Comparison of ENCODE assay signal across 22 mouse cellular contexts in genomic region chrX:143884953-143885352, GRCm38 (mm10). TPM values are rescaled to one million over a fixed set of nuclear protein-coding genes. Genes with fewer than 3 reads are reported as not detected.
A peak's percentile ranks its signal among the peaks of the same experiment; 100 is the strongest.
DNase-seq lines count a peak whose midpoint lies in the region; ATAC-seq and TF ChIP-seq lines count a peak whose summit lies in the region.
"Had no signal": no experiment of that assay in that cellular context is flagged by ENCODE, and none has a peak within 500 bp of the region (broad histone marks: within the 10 kb centered on the region; RNA-seq: fewer than 3 reads in every experiment).

No protein-coding gene starts in this region.

- no peaks in the 10 kb centered on the region for H3K36me3 ChIP-seq in heart, embryonic 14.5 days (ENCODE audit: control insufficient read depth, insufficient read depth, low read length)
- H3K36me3 ChIP-seq in kidney, embryonic 15.5 days: no peaks in the 10 kb centered on the region
- no peaks in the 10 kb centered on the region for H3K36me3 ChIP-seq in midbrain, postnatal 0 days (ENCODE audit: insufficient read depth, low read length)
- 0 out of 2 replicates have a peak, but pooled peaks cover 2% of the 10 kb centered on the region for H3K36me3 ChIP-seq in midbrain, embryonic 13.5 days
- H3K36me3 ChIP-seq: embryonic facial prominence, embryonic 13.5 days; forebrain, embryonic 10.5 days; G1E; intestine, embryonic 15.5 days; neural tube, embryonic 13.5 days; stomach, embryonic 15.5 days had no signal

- H3K27me3 ChIP-seq in heart, embryonic 14.5 days (ENCODE audit: control insufficient read depth, insufficient read depth, low read length): no peaks in the 10 kb centered on the region
- H3K27me3 ChIP-seq in kidney, embryonic 15.5 days: peaks cover 37% of the 10 kb centered on the region
- no peaks in the 10 kb centered on the region for H3K27me3 ChIP-seq in midbrain, postnatal 0 days (ENCODE audit: insufficient read depth, low read length)
- H3K27me3 ChIP-seq in midbrain, embryonic 13.5 days: peaks cover 5% of the 10 kb centered on the region; the same call in 1 of the 2 replicates
- H3K27me3 ChIP-seq: intestine, embryonic 15.5 days; neural tube, embryonic 13.5 days; stomach, embryonic 15.5 days had no signal

- 0 out of 2 replicates have a peak, but pooled peaks have one; percentile 56 for ATAC-seq in heart, embryonic 14.5 days (ENCODE audit: insufficient number of reproducible peaks, insufficient read depth, low FRiP score, low read depth)
- peak; percentile 59 for ATAC-seq in kidney, embryonic 15.5 days (replicated peaks; ENCODE audit: low FRiP score)
- ATAC-seq in midbrain, postnatal 0 days (ENCODE audit: low FRiP score): no peak
- ATAC-seq in midbrain, embryonic 13.5 days: no peak
- ATAC-seq: CD4-positive, CD25-positive, alpha-beta regulatory T cell, adult 4 months; intestine, embryonic 15.5 days had no signal

- H3K27ac ChIP-seq in heart, embryonic 14.5 days (replicated peaks in 1 of 2; ENCODE audit: control insufficient read depth in 1 of 2, insufficient read depth in 1 of 2, low read depth in 2 of 2, low read length in 2 of 2): peak overlapping the region in 1 of 2 experiments; percentile 37; a peak in 2 of 4 replicates
- H3K27ac ChIP-seq in kidney, embryonic 15.5 days: 0 out of 2 replicates have a peak overlapping the region, but pooled peaks have one; percentile 41
- 0 out of 2 replicates have a peak overlapping the region, but pooled peaks have one; percentile 32 for H3K27ac ChIP-seq in midbrain, postnatal 0 days (ENCODE audit: low read depth, low read length)
- no peak overlapping the region for H3K27ac ChIP-seq in midbrain, embryonic 13.5 days
- H3K27ac ChIP-seq: embryonic facial prominence, embryonic 13.5 days; forebrain, embryonic 10.5 days; intestine, embryonic 15.5 days; liver, embryonic 14.5 days; neural tube, embryonic 13.5 days; stomach, embryonic 15.5 days had no signal

- peak; percentile 24 to 35 for DNase-seq in cerebellum, postnatal 10 days
- no peak for DNase-seq in cerebellum, postnatal 25 days
- no peak for DNase-seq in heart, adult 8-10 months (ENCODE audit: low spot score)
- no peak for DNase-seq in kidney, postnatal 14 days
- DNase-seq in midbrain, postnatal 0 days (ENCODE audit: low spot score): peak; percentile 27
- DNase-seq: gastrocnemius, postnatal 25 days; right cerebral cortex, postnatal 14 days; thymus, adult 2 months had no signal

- H3K4me3 ChIP-seq in heart, embryonic 14.5 days (ENCODE audit: control insufficient read depth in 1 of 2, insufficient read depth in 1 of 2, low read depth in 1 of 2, low read length in 2 of 2): no peak overlapping the region
- no peak overlapping the region for H3K4me3 ChIP-seq in kidney, embryonic 15.5 days (replicated peaks)
- H3K4me3 ChIP-seq in midbrain, postnatal 0 days (ENCODE audit: low read depth, low read length): no peak overlapping the region
- H3K4me3 ChIP-seq in midbrain, embryonic 13.5 days (replicated peaks): no peak overlapping the region
- H3K4me3 ChIP-seq: embryonic facial prominence, embryonic 13.5 days; forebrain, embryonic 10.5 days; intestine, embryonic 15.5 days; neural tube, embryonic 13.5 days; stomach, embryonic 15.5 days had no signal

- H3K4me2 ChIP-seq in heart, embryonic 14.5 days (ENCODE audit: low read length): no peak overlapping the region
- H3K4me2 ChIP-seq in kidney, embryonic 15.5 days: no peak overlapping the region
- H3K4me2 ChIP-seq in midbrain, postnatal 0 days (ENCODE audit: low read depth, low read length, poor library complexity, severe bottlenecking): no peak overlapping the region
- H3K4me2 ChIP-seq in midbrain, embryonic 13.5 days (replicated peaks): no peak overlapping the region
- H3K4me2 ChIP-seq: embryonic facial prominence, embryonic 13.5 days; intestine, embryonic 15.5 days; neural tube, embryonic 13.5 days; stomach, embryonic 15.5 days had no signal

- H3K4me1 ChIP-seq in heart, embryonic 14.5 days (ENCODE audit: control insufficient read depth in 2 of 2, insufficient read depth in 2 of 2, low read length in 2 of 2): 0 out of 4 replicates have a peak, but pooled peaks cover 0 to 3% of the 10 kb centered on the region in 2 experiments
- H3K4me1 ChIP-seq in kidney, embryonic 15.5 days: peaks cover 3% of the 10 kb centered on the region; the same call in 1 of the 2 replicates
- H3K4me1 ChIP-seq in midbrain, postnatal 0 days (ENCODE audit: insufficient read depth, low read length): no peaks in the 10 kb centered on the region
- peaks cover 13% of the 10 kb centered on the region; the same call in 1 of the 2 replicates for H3K4me1 ChIP-seq in midbrain, embryonic 13.5 days (replicated peaks)
- H3K4me1 ChIP-seq: embryonic facial prominence, embryonic 13.5 days; forebrain, embryonic 10.5 days; intestine, embryonic 15.5 days; stomach, embryonic 15.5 days had no signal

- WGBS in heart, embryonic 14.5 days: 21% methylated on average over 3 of the region's 3 CpGs
- WGBS in kidney, embryonic 15.5 days: 15% methylated on average over 3 of the region's 3 CpGs
- WGBS in midbrain, postnatal 0 days: 29% methylated on average over 3 of the region's 3 CpGs
- WGBS in midbrain, embryonic 13.5 days: 39% methylated on average over 3 of the region's 3 CpGs

- no peak for TF ChIP-seq CTCF in midbrain, postnatal 0 days (IDR thresholded peaks at IDR 0.05)

- no peak overlapping the region for H3K9ac ChIP-seq in heart, embryonic 14.5 days (ENCODE audit: low read length)
- no peak overlapping the region for H3K9ac ChIP-seq in kidney, embryonic 15.5 days
- H3K9ac ChIP-seq in midbrain, postnatal 0 days (replicated peaks; ENCODE audit: low read length, poor library complexity, severe bottlenecking): no peak overlapping the region
- H3K9ac ChIP-seq in midbrain, embryonic 13.5 days (replicated peaks): no peak overlapping the region
- H3K9ac ChIP-seq: embryonic facial prominence, embryonic 13.5 days; intestine, embryonic 15.5 days; liver, embryonic 14.5 days; neural tube, embryonic 13.5 days; stomach, embryonic 15.5 days had no signal

- H3K9me3 ChIP-seq in heart, embryonic 14.5 days (ENCODE audit: control insufficient read depth, low read length): no peaks in the 10 kb centered on the region
- no peaks in the 10 kb centered on the region for H3K9me3 ChIP-seq in kidney, embryonic 15.5 days (replicated peaks)
- no peaks in the 10 kb centered on the region for H3K9me3 ChIP-seq in midbrain, postnatal 0 days (ENCODE audit: low read length)
- H3K9me3 ChIP-seq in midbrain, embryonic 13.5 days: no peaks in the 10 kb centered on the region
- H3K9me3 ChIP-seq: embryonic facial prominence, embryonic 13.5 days; forebrain, embryonic 10.5 days; G1E; intestine, embryonic 15.5 days; neural tube, embryonic 13.5 days; stomach, embryonic 15.5 days had no signal

RNA-seq across cellular contexts. Expression of gene Dcx, which starts 48.2 kb away (rescaled TPM):
- polyA plus RNA-seq in heart, embryonic 14.5 days (2014; fragmentation: Nextera tagmentation; extraction: Ambion mirVana): 0.18 and 0.47 TPM in 2 replicates
- total RNA-seq in heart, adult 8-10 months (2022): not detected
- 4.9 and 6.0 TPM in 2 replicates for polyA plus RNA-seq in kidney, embryonic 15.5 days (2015; fragmentation: Nextera tagmentation; extraction: Ambion mirVana)
- total RNA-seq in midbrain, postnatal 0 days (2014; rRNA removed): 245 and 363 TPM in 2 replicates
- 112 and 134 TPM in 2 replicates for polyA plus RNA-seq in midbrain, postnatal 0 days (2015; fragmentation: Nextera tagmentation; extraction: Ambion mirVana)
- 262 and 264 TPM in 2 replicates for polyA plus RNA-seq in midbrain, embryonic 13.5 days (2015; fragmentation: Nextera tagmentation; extraction: Ambion mirVana)
- total RNA-seq: heart, postnatal 10 days; megakaryocyte-erythroid progenitor cell, adult 5-6 weeks had no signal
- polyA plus RNA-seq: CD4-positive, CD25-positive, alpha-beta regulatory T cell, adult 4 months; spleen, adult 2 months had no signal

RNA-seq across cellular contexts. Expression of gene Capn6, which starts 57.7 kb away (rescaled TPM):
- polyA plus RNA-seq in heart, embryonic 14.5 days (2014; fragmentation: Nextera tagmentation; extraction: Ambion mirVana): 148 and 158 TPM in 2 replicates
- total RNA-seq in heart, adult 8-10 months (2022): under 1 TPM; 0.22 to 0.75 (median 0.46) TPM
- polyA plus RNA-seq in kidney, embryonic 15.5 days (2015; fragmentation: Nextera tagmentation; extraction: Ambion mirVana): 156 and 162 TPM in 2 replicates
- 1.3 and 3.3 TPM in 2 replicates for total RNA-seq in midbrain, postnatal 0 days (2014; rRNA removed)
- 1.2 and 1.6 TPM in 2 replicates for polyA plus RNA-seq in midbrain, postnatal 0 days (2015; fragmentation: Nextera tagmentation; extraction: Ambion mirVana)
- polyA plus RNA-seq in midbrain, embryonic 13.5 days (2015; fragmentation: Nextera tagmentation; extraction: Ambion mirVana): 1.9 and 3.2 TPM in 2 replicates
- total RNA-seq: megakaryocyte-erythroid progenitor cell, adult 5-6 weeks had no signal
- polyA plus RNA-seq: CD4-positive, CD25-positive, alpha-beta regulatory T cell, adult 4 months had no signal

Comparison
In these comparisons a context has a peak if more than half of its experiments do, and no peak if none do; other contexts are left out.
1. DNase-seq: peak in cerebellum, postnatal 10 days (2 of 2) and midbrain, postnatal 0 days (single experiment); none in cerebellum, postnatal 25 days (0 of 2), heart, adult 8-10 months (single experiment) and kidney, postnatal 14 days (single experiment).
2. ATAC-seq: peak in heart, embryonic 14.5 days (single experiment) and kidney, embryonic 15.5 days (single experiment); none in midbrain, postnatal 0 days (single experiment) and midbrain, embryonic 13.5 days (single experiment).
3. RNA of gene Dcx, which starts 48.2 kb away (polyA plus RNA-seq): 262 to 264 TPM in midbrain, embryonic 13.5 days and 112 to 134 TPM in midbrain, postnatal 0 days; 4.9 to 6.0 TPM in kidney, embryonic 15.5 days and 0.18 to 0.47 TPM in heart, embryonic 14.5 days; every median in the first group is over 10 times any median in the second.
4. RNA of gene Capn6, which starts 57.7 kb away (polyA plus RNA-seq): 156 to 162 TPM in kidney, embryonic 15.5 days and 148 to 158 TPM in heart, embryonic 14.5 days; 1.9 to 3.2 TPM in midbrain, embryonic 13.5 days and 1.2 to 1.6 TPM in midbrain, postnatal 0 days; every median in the first group is over 10 times any median in the second.